9 mouse cellular contexts compared by ENCODE assay signal in genomic region chr8:61486923-61487529, GRCm38 (mm10). TPM values are rescaled to one million over a fixed set of nuclear protein-coding genes. Genes with fewer than 3 reads are reported as not detected.
A peak's percentile ranks its signal among the peaks of the same experiment; 100 is the strongest.
DNase-seq lines count a peak whose midpoint lies in the region; ATAC-seq and TF ChIP-seq lines count a peak whose summit lies in the region.
"Had no signal": no experiment of that assay in that cellular context is flagged by ENCODE, and none has a peak within 500 bp of the region (broad histone marks: within the 10 kb centered on the region; RNA-seq: fewer than 3 reads in every experiment).

No protein-coding gene starts in this region.

- H3K4me2 ChIP-seq in neural tube, embryonic 12.5 days (replicated peaks): 0 out of 2 replicates have a peak overlapping the region, but pooled peaks have one; percentile 77
- peak overlapping the region; percentile 82; the same call in 1 of the 2 replicates for H3K4me2 ChIP-seq in liver, embryonic 15.5 days

- no peaks in the 10 kb centered on the region for H3K27me3 ChIP-seq in cerebellum, adult 2 months (ENCODE audit: control insufficient read depth, insufficient read depth, low read length)
- no peaks in the 10 kb centered on the region for H3K27me3 ChIP-seq in neural tube, embryonic 12.5 days (replicated peaks)
- H3K27me3 ChIP-seq in liver, embryonic 15.5 days: no peaks in the 10 kb centered on the region
- H3K27me3 ChIP-seq: embryonic facial prominence, embryonic 15.5 days had no signal

- peaks cover 1% of the 10 kb centered on the region; the same call in 1 of the 2 replicates for H3K36me3 ChIP-seq in neural tube, embryonic 12.5 days
- peaks cover 6% of the 10 kb centered on the region; the same call in 1 of the 2 replicates for H3K36me3 ChIP-seq in liver, embryonic 15.5 days (replicated peaks)

- H3K9me3 ChIP-seq in neural tube, embryonic 12.5 days: no peaks in the 10 kb centered on the region
- no peaks in the 10 kb centered on the region for H3K9me3 ChIP-seq in liver, embryonic 15.5 days (replicated peaks)
- H3K9me3 ChIP-seq: embryonic facial prominence, embryonic 15.5 days had no signal

- no peak overlapping the region for H3K9ac ChIP-seq in neural tube, embryonic 12.5 days
- H3K9ac ChIP-seq in liver, embryonic 15.5 days: no peak overlapping the region

- no peak for TF ChIP-seq CTCF in cerebellum, adult 2 months (IDR thresholded peaks at IDR 0.05; ENCODE audit: borderline replicate concordance, insufficient read depth, low read depth, low read length)

- H3K4me1 ChIP-seq in cerebellum, adult 2 months (ENCODE audit: control insufficient read depth, insufficient read depth, low read length): no peaks in the 10 kb centered on the region
- peaks cover 7% of the 10 kb centered on the region; the same call in 1 of the 2 replicates for H3K4me1 ChIP-seq in neural tube, embryonic 12.5 days
- H3K4me1 ChIP-seq in liver, embryonic 15.5 days (replicated peaks): peaks cover 13% of the 10 kb centered on the region

- peak; percentile 2 for ATAC-seq in neural tube, embryonic 12.5 days (ENCODE audit: low FRiP score, low read depth)
- ATAC-seq in liver, embryonic 15.5 days (ENCODE audit: insufficient read depth): no peak

- no peak for DNase-seq in cerebellum, adult 2 months
- DNase-seq in cerebellum, postnatal 25 days: no peak
- no peak for DNase-seq in neural tube, embryonic 10.5 days (ENCODE audit: extremely low spot score, low spot score)
- no peak for DNase-seq in right cerebral cortex, adult 2 months (ENCODE audit: low spot score in 2 of 2)
- DNase-seq in left cerebral cortex, adult 8-10 months (ENCODE audit: low spot score in 2 of 2): no peak
- no peak for DNase-seq in T-cell, adult 2 months (ENCODE audit: low spot score)

- TF ChIP-seq POLR2A in cerebellum, adult 2 months (IDR thresholded peaks at IDR 0.05; ENCODE audit: borderline replicate concordance, insufficient read depth, low read length): no peak

- no peak overlapping the region for H3K27ac ChIP-seq in cerebellum, adult 2 months (ENCODE audit: insufficient read depth, low read length)
- H3K27ac ChIP-seq in neural tube, embryonic 12.5 days: no peak overlapping the region
- no peak overlapping the region for H3K27ac ChIP-seq in liver, embryonic 15.5 days (replicated peaks)

- 100% methylated on average over 2 of the region's 2 CpGs for WGBS in cerebellum, adult 2 months
- WGBS in neural tube, embryonic 12.5 days: 98% methylated on average over 2 of the region's 2 CpGs
- 77% methylated on average over 2 of the region's 2 CpGs for WGBS in liver, embryonic 15.5 days (ENCODE audit: insufficient replicate concordance)

- peak overlapping the region; percentile 72 for H3K4me3 ChIP-seq in cerebellum, adult 2 months (replicated peaks; ENCODE audit: insufficient read depth, low read depth, low read length)
- no peak overlapping the region for H3K4me3 ChIP-seq in neural tube, embryonic 12.5 days
- H3K4me3 ChIP-seq in liver, embryonic 15.5 days (replicated peaks): peak overlapping the region; percentile 77

RNA-seq across cellular contexts. Expression of gene Cbr4, which starts 0.5 kb away (rescaled TPM):
- 15.3 TPM in 2 replicates for polyA plus RNA-seq in cerebellum, adult 2 months (2012; rRNA removed)
- 22.2 and 28.8 TPM in 2 replicates for polyA plus RNA-seq in neural tube, embryonic 12.5 days (2016; fragmentation: Nextera tagmentation; extraction: Ambion mirVana)
- polyA plus RNA-seq in liver, embryonic 15.5 days (2015; fragmentation: Nextera tagmentation; extraction: Ambion mirVana): 19.5 and 20.1 TPM in 2 replicates
- total RNA-seq in left cerebral cortex, adult 8-10 months (2022): 10 to 100 TPM; 24.7 to 29.7 (median 26.5) TPM
